In the genomic region with DNA sequence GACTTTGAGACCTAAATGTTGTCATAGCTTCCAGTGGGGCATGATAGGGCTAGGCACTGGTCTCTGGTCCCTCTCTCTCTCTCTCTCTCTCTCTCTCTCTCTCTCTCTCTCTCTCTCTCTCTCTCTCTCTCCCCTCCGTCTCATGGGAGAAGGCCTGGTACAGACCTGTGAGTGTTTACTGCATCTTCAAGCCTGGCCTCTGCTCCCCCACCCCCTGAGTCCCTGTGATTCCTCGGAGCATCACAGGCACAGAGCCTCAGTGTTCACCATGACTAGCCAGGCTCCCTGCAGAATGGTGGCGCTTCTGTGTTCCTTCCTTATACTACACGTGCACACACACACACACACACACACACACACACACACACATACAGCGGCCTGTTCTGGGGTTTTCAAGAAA, we compare ENCODE assay signal across 23 mouse cellular contexts.
"Had no signal": no experiment of that assay in that cellular context is flagged by ENCODE, and none has a peak within 500 bp of the region (broad histone marks: within the 10 kb centered on the region; RNA-seq: fewer than 3 reads in every experiment).

No protein-coding gene starts in this region.

- ATAC-seq: inflammation-experienced regulatory T-cells, adult 6 months; intestine, embryonic 15.5 days; intestine, postnatal 0 days had no signal

- H3K4me2 ChIP-seq: heart, embryonic 12.5 days; hindbrain, embryonic 13.5 days; hindbrain, embryonic 15.5 days; intestine, embryonic 15.5 days; limb, embryonic 12.5 days; liver, embryonic 11.5 days; liver, embryonic 13.5 days; liver, embryonic 15.5 days had no signal

- H3K4me3 ChIP-seq: gastrocnemius, adult 2 months; heart, embryonic 12.5 days; hindbrain, embryonic 13.5 days; hindbrain, embryonic 15.5 days; intestine, embryonic 15.5 days; left cerebral cortex, adult 2 months; limb, embryonic 10.5 days; limb, embryonic 12.5 days; liver, embryonic 13.5 days; liver, embryonic 15.5 days had no signal

- DNase-seq: gastrocnemius, adult 2 months; gastrocnemius, postnatal 10 days; gastrocnemius, postnatal 25 days; heart, postnatal 10 days; heart, postnatal 4 days; kidney, adult 18-20 months; kidney, adult 8-10 months; kidney, postnatal 14 days; kidney, postnatal 36 days; liver; liver, embryonic 13.5 days had no signal

- H3K36me3 ChIP-seq: heart, embryonic 12.5 days; hindbrain, embryonic 13.5 days; hindbrain, embryonic 15.5 days; intestine, embryonic 15.5 days; limb, embryonic 10.5 days; limb, embryonic 12.5 days; liver, embryonic 13.5 days; liver, embryonic 15.5 days had no signal

- H3K9ac ChIP-seq: heart, embryonic 12.5 days; hindbrain, embryonic 13.5 days; hindbrain, embryonic 15.5 days; intestine, embryonic 15.5 days; limb, embryonic 12.5 days; liver, embryonic 13.5 days; liver, embryonic 15.5 days had no signal

- H3K27ac ChIP-seq: gastrocnemius, adult 2 months; hindbrain, embryonic 13.5 days; hindbrain, embryonic 15.5 days; intestine, embryonic 15.5 days; kidney, postnatal 0 days; left cerebral cortex, adult 2 months; limb, embryonic 10.5 days; limb, embryonic 12.5 days; liver, embryonic 13.5 days; liver, embryonic 15.5 days had no signal

- H3K4me1 ChIP-seq: liver, embryonic 15.5 days had no signal

- H3K9me3 ChIP-seq: heart, embryonic 12.5 days; hindbrain, embryonic 13.5 days; hindbrain, embryonic 15.5 days; intestine, embryonic 15.5 days; limb, embryonic 10.5 days; limb, embryonic 12.5 days; liver, embryonic 13.5 days; liver, embryonic 15.5 days had no signal

- H3K27me3 ChIP-seq: heart, embryonic 12.5 days; hindbrain, embryonic 15.5 days; intestine, embryonic 15.5 days; limb, embryonic 12.5 days had no signal
